Mouse (Mus musculus) spleen, postnatal 4 days (tissue): ENCODE measurements around the gene Dusp14.

Experiments
- DNase-seq, 2 experiments: peaks; one replicate each; pipeline ENCODE4 v3.0.0; 2022; ENCODE audit warnings: low spot score in 2 of 2

The Dusp14 gene

DNA sequence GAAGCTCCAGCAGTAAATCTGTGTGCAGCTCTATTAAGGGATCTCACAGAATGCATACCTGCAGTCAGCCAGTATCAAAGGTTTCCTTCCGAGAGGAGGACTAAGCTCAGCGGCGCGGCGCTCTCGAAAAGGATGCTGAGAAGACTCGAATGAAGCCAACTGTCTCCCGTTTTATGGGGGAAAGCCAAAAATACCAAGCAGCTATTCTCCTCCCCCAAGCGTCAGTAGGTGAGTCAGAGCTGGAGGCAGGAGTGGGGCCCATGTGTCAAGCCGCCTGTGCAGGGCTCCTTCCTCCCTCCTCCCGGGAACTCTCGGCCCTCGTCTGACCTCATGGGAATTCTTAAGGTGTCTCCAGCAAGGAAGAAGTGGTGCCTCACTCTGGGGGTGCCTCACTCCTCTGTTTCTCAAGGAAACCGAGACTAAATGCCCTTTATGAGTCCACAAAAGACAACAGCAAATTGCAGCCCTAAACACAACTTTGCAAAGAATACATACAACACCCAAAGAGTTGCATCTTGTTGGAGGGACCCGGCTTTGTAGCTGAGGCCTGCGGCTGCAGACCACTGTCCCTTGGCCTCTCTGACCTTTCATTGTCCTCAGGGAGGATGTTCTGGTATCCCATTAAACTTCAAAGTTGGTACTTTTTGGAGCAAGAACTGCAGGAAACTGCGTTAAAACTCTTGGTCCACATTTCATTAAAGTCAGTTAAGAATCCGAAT, 2.0 kb downstream of the Dusp14 start:
- DNase-seq, result no peak

DNA sequence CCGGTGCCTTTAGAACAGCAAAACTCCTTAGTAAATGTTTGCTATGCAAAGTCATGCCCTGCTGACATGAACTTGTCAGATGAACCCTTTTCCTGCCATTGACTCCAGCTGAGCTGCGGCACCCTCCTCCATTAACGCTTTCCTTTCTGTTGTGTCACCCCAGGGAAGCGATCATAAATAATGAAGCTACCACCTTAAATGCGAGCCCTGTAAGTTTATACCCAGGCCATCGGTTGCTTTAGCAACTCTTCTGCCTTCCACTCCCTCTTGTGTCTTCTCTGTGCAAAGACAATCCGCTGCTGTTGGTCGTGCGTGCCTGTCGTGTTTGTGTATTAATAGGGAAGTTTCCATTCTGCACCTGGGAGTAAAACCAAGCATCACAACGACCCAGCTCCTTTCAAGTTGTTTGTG, 3.0 kb downstream of the Dusp14 start:
- DNase-seq, result no peak

GRCm38 (mm10) chr11:84063631-84064209, 5.3 kb downstream of the Dusp14 start:
- no peak for DNase-seq

DNA sequence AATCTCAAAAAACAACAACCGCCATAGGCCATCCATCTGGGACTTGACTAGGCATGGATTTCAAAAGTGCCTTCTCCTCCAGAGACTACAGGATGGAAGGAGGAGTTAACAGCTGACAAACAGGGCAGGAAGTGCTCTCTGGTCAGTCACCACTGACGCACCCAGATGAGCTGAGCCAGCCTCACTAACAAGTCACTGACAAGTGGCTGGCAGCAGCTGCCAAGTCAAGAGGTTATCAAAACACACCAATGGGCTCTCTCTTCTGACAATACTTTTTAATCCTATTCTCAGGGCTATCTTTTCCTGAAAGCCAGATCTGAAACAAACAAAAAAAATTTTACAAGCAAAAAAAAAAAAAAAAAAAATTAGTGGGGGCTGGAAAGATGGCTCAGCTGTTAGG, 6.3 kb downstream of the Dusp14 start:
- no peak for DNase-seq

DNA sequence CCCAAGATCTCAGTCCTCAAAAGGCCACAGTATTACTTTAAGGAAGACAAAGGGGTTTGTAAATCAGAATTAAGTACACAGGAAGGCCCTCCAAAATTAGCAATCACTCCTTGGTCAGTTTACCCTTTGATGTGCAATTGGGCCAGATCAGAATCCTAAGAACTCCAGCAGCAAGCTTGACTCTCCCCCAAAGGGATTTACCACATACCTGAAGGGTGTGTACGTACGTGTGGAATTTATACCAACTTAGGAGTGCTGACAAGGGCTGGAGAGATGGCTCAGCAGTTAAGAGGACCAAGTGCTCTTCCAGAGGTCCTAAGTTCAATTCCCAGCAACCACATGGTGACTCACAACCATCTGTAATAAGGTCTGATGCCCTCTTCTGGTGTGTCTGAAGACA, 7.2 kb downstream of the Dusp14 start:
- DNase-seq, result no peak

GRCm38 (mm10) chr11:84060635-84061034, 8.4 kb downstream of the Dusp14 start:
- DNase-seq, result no peak

- DNase-seq, result no peak
Observed at GRCm38 (mm10) chr11:84059784-84060183, 9.3 kb downstream of the Dusp14 start.

DNA sequence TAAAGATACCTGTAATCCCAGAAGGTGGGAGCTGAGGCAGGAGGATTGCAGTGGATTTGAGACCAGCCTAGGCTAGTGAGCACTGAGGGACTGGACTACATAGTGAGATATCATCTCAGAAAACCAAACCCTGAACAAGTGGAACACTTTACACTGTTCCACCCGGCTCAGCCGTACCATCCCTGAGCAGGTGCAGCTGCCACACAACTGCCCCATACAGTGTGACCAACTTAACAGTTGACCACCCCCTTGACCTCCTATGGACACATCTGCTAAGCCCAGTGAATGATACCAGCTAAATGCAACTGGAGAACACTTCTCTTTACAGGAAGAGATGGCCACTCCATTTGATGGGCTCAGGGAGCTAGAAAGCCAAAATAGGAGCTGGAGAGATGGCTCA, 11.6 kb downstream of the Dusp14 start:
- no peak for DNase-seq

- no peak for DNase-seq
Observed at GRCm38 (mm10) chr11:84053524-84054163, 15.4 kb downstream of the Dusp14 start.

DNA sequence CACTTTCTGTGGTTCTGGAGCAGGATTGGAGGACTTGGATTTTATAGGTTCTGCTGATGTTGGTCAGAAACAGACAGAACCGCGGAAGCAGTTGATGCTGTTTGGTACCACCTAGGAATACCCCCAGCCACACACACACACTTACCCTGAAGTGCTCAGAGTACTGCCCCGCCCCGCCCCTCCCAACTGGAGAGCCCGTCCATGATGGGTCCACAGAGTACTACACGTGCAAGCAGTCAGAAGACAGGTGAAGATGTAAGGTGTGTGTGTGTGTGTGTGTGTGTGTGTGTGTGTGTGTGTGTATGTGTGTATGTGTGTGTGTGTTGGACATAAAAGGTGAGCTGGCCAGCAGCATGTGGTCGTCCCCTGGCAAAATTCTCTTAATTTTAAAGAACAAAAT, 16.0 kb downstream of the Dusp14 start:
- DNase-seq, result no peak

DNA sequence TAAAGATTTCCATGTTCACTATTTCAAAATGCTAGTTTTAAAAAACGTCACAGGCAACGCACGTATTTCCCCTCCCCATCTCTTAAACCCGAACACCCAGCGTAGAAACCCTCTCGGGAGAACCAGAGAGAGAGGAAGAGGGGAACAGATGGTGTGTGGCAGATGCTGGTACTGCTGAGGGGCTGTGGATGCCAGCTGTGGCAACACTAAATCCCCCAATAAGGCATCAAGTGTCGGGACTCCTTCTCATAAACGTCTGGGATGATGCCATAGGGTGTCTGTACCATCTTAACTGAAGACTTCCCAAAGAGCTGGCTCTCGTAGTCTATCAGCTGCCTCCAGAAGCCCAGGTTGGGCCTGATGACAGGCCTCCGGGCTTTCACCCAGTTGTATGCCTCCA, 20.6 kb downstream of the Dusp14 start:
- DNase-seq, result no peak

- no peak for DNase-seq
Observed at GRCm38 (mm10) chr11:84047270-84047669, 21.8 kb downstream of the Dusp14 start.

DNA sequence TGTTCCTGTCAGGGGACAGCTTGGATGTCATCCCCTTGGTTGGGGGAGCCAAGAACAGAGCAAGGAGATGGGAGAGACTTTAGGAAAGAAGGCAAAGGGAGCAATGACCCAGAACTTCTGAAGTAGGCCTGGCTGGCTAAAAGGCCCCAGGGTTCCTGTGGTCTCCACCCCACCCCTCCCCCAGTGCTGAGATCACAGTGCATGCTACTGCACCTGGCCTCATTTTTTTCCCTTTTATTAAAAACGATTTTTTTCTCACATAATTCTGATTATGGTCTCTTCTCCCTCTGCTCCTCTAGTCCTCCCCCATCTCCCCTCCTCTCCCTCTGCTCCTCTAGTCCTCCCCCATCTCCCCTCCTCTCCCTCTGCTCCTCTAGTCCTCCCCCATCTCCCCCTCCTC, 24.1 kb downstream of the Dusp14 start:
- no peak for DNase-seq

DNA sequence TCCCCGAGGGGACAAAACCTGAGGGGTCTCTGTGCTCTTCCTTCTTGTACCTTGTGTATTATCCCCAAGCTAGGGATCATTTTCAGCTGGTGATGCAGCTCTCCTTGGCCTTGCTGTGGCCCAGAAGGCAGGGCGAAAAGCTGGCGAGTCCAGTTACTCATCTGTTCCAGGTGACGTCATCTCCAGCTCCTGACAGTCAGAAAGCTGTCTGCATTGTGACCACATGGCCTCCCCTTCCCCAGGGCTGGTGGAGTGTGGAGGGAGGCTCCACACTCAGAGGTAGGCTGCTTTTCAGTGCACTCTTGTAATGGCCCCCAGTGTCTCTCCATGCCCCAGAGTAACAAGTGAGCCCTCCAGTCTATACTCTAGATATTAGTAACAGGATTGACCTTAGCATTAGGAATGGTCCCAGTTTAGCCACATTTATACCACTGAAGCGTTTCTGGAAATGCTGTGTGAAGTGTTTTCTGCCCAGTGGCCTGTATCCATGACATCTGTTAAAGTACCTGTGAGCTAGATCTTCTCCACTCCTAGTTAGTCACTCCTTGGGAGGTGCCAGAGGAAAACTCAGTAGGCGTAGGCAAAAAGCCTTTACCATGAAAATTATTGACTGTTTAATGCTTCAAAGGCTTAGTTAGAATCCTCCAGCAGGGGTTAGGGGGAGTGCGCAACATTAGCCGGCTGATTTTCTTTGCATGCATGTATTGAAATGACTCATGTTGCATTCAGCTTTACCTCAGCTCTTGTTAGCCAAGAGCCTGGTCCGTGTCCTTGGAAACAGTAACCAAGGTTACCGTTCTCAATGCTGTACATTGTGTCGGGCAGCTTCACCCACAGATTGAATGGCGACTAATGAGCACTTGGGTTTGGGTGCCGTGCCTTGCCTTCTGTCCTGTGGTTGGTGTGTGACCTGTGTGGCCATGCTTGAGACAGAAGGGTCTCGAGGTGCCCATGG, 26.0 kb downstream of the Dusp14 start:
- no peak for DNase-seq

- no peak for DNase-seq
Observed at GRCm38 (mm10) chr11:84040621-84041020, 28.4 kb downstream of the Dusp14 start.

DNA sequence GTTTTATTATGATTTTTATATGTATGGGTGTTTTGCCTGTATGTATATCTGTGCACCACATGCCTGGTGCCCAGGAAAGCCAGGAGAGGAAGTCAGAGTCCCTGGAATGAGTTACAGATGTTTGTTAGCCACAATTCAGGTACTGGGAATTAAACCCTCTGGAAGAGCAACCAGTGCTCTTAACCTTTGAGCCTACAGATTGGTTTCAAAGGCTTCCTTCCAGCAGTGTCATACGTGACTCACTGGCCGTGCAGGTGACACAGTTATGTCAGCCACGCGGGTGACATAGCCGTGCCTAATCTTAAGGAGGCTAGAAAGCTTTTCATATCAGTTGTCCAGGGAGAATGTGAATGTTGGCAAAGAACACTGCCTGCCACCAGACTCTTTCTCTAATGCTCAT, 35.4 kb downstream of the Dusp14 start:
- no peak for DNase-seq

DNA sequence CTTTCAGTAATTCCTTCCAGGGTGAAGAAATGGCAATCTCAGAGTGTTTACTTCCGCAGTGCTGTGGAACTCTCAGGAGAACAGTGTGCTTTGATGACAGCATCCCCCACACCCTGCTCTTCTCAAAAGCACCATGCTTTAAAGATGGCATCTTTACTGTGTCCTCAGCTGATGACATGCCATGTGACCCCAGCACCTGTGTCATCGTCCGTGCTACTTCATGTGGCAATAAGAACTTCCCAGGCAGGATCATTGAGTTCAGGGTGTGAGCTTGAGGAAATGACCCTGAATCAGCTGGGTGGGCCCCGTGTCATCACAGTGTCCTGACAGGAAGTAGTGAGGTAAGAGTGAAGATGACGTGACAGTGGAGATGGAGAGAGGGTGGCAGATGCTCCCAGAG, 36.5 kb downstream of the Dusp14 start:
- no peak for DNase-seq

- DNase-seq, result peak in 1 of 2 experiments; percentile 22
Observed at GRCm38 (mm10) chr11:84031971-84032370, 37.1 kb downstream of the Dusp14 start.

DNA sequence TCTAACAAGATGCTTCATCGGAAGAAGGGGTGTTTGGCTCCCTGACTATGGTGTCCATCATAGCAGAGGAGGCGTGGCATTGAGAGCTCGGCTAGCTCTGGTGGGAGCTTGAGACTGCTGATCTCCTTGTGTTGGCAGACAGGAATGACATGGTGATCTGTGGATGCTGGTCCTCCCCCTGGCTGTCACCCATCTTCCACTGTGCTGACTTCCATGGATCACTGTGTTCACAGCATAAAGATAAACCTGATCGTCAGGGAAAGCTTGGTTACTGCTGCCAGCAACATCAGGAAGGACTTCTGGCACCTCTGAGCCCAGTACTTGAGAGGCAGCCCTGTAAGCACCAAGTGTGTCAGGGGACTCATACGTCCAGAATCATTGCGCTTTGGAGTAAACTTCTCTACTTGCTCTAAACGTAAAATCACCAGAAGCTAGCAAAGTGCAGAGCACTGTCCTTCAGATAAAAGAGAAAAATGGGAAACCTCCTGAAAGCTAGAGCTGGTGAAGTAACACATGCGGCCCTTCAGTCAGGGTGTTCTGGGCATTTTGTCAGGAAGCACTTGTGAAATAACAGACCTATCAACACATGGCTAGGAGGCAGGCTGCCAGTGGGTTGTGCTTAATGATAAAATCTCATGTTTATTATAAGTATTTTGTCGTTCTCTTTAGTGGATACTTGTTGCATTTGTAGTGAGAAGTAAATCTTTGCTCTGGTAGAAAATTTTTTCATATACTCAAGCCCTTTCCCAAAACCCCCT, 40.6 kb downstream of the Dusp14 start:
- DNase-seq, result no peak

- no peak for DNase-seq
Observed at GRCm38 (mm10) chr11:84027231-84027630, 41.8 kb downstream of the Dusp14 start.

DNA sequence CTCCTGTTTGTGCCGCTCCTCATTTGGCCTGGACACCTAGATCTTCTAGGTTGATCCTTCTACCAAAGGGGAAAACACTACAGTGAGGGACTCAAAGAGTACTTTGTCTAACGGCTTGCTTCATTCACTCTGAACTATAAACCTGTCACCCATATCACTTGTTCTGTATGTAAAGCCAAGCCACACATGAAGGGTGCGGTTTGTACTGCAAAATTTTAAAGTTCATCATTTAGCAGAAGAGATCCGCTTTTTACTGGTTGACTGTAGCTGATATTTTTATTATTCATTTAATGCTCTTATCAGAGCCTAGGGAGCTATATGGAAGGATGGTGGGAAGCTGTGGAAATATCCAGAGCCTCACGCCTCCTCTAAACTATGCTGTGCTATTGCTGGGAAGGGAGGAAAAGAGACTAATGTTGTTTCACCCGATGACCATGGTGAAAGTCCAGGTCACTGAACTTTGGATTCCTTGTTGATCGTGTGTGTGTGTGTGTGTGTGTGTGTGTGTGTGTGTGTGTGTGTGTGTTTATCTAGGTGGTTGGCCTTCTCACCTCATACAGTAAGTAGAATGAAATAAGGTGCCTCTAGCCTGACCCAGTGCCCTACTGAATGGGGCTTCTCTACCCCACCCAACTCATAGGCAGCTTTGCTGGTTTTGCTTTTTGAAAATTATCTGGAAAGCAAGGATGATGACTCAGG, 52.1 kb downstream of the Dusp14 start:
- DNase-seq, result no peak
